Mouse (Mus musculus) stomach, embryonic 14.5 days (tissue): ENCODE results near the gene Uts2r. TPM values are rescaled to one million over a fixed set of nuclear protein-coding genes. Genes with fewer than 3 reads are reported as not detected.

ENCODE experiments used
- ATAC-seq: fragments of 200-750 bp; cut with Nextera tagmentation; 2 replicates; pipeline ENCODE4 v1.8.0; 2017; ENCODE audit warnings: low read depth, moderate TSS enrichment; ENCODE audit not compliant: insufficient number of reproducible peaks, insufficient read depth, low FRiP score
- H3K27ac ChIP-seq: fragments of 300-500 bp; sonication (generic); 2 replicates; pipeline ENCODE4 v1.5.1; 2014; ENCODE audit warnings: mild to moderate bottlenecking, low read length, moderate library complexity, mixed read lengths
- H3K27me3 ChIP-seq: fragments of 300-500 bp; sonication (generic); 2 replicates; pipeline ENCODE4 v1.6.1; 2014; ENCODE audit warnings: low read length, control low read depth, mixed read lengths; ENCODE audit not compliant: control insufficient read depth, insufficient read depth
- H3K36me3 ChIP-seq: fragments of 300-500 bp; sonication (generic); 2 replicates; pipeline ENCODE4 v1.6.1; 2014; ENCODE audit warnings: mild to moderate bottlenecking, control low read depth, low read length, moderate library complexity, mixed read lengths; ENCODE audit not compliant: control insufficient read depth, insufficient read depth
- H3K4me1 ChIP-seq: fragments of 300-500 bp; sonication (generic); 2 replicates; pipeline ENCODE4 v1.6.1; 2014; ENCODE audit warnings: low read length, control low read depth, mixed read lengths; ENCODE audit not compliant: control insufficient read depth, insufficient read depth
- H3K4me2 ChIP-seq: fragments of 300-500 bp; sonication (generic); replicated peaks from 2 replicates; pipeline ENCODE4 v1.6.1; 2014; ENCODE audit warnings: low read depth, low read length, control low read depth
- H3K4me3 ChIP-seq: fragments of 300-500 bp; sonication (generic); 2 replicates; pipeline ENCODE4 v1.5.1; 2014; ENCODE audit warnings: low read depth, low read length, control low read depth
- H3K9ac ChIP-seq: fragments of 300-500 bp; sonication (generic); replicated peaks from 2 replicates; pipeline ENCODE4 v1.6.1; 2014; ENCODE audit warnings: low read depth, mild to moderate bottlenecking, control low read depth, low read length, moderate library complexity, mixed read lengths
- H3K9me3 ChIP-seq: fragments of 300-500 bp; sonication (generic); 2 replicates; pipeline ENCODE4 v1.6.1; 2016; ENCODE audit warnings: low read depth, low read length, control low read depth; ENCODE audit not compliant: control insufficient read depth
- WGBS: fragments of 180-500 bp; shearing (Covaris S2); extraction: QIAGEN DNeasy Blood & Tissue Kit; methylation state at CpG from one replicate; pipeline ENCODE4 v1.1.7; 2014; 5-methylcytosine and 5-hydroxymethylcytosine counted together
- polyA plus RNA-seq: library from polyadenylated mRNA; unstranded; fragments of >200 nt; fragmentation: Nextera tagmentation; extraction: Ambion mirVana; gene quantifications from 2 replicates; pipeline ENCODE4 v1.2.1, GENCODE M21; 2014

The Uts2r gene
- polyA plus RNA-seq, 1 experiment from 2014 or later, result not detected

GRCm38 (mm10) chr11:121123438-121123837 is 36.6 kb upstream of the Uts2r start:
- H3K4me2 ChIP-seq, result no peak overlapping the region

DNA sequence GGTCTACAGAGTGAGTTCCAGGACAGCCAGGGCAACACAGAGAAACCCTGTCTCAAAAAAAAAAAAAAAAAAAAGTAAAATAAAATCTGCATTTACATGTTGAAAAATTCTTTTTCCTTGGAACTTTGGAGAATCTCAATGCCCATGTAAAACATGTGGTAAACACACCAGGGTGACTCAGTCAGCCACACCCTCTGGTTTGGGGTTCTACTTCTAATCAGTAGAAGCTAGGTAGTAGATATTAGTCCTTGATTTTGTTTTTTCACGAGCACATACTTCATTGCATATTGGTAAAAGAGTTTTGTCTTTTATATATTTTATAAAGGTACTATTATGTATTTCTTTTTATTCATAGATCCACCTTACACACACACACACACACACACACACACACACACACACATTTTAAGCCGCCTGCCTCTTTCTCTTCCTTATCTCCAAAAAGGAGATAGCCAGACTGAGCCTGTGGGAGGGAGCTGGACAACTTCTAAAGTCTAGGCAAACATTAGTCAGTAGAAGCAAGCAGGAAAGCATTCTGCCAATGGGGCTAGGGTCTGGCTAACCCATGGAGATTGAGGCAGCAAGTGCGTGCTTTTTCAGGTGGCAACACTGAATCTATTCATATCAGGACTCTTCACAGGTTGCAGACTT is 34.4 kb upstream of the Uts2r start:
- H3K4me3 ChIP-seq, result no peak overlapping the region
- peaks cover 10% of the 10 kb centered on the region for H3K4me1 ChIP-seq
- no peaks in the 10 kb centered on the region for H3K27me3 ChIP-seq
- H3K27ac ChIP-seq, result no peak overlapping the region
- H3K9ac ChIP-seq, result no peak overlapping the region
- no peaks in the 10 kb centered on the region for H3K36me3 ChIP-seq
- no peaks in the 10 kb centered on the region for H3K9me3 ChIP-seq
- 73% methylated on average over 3 of the region's 3 CpGs for WGBS
- no peak for ATAC-seq
- no peak overlapping the region for H3K4me2 ChIP-seq

More at GRCm38 (mm10) chr11:121123438-121123837, 36.6 kb upstream of the Uts2r start:
- 88% methylated on average over 4 of the region's 4 CpGs for WGBS
- Histone ChIP-seq H3K27ac (no peak overlapping the region), H3K27me3 (no peaks in the 10 kb centered on the region), H3K4me1 (peaks cover 10% of the 10 kb centered on the region), H3K4me3 (no peak overlapping the region), H3K9me3 (no peaks in the 10 kb centered on the region), H3K36me3 (no peaks in the 10 kb centered on the region), H3K9ac (no peak overlapping the region)
- no peak for ATAC-seq

- Histone ChIP-seq H3K4me2 (no peak overlapping the region), H3K4me3 (no peak overlapping the region), H3K27ac (no peak overlapping the region), H3K27me3 (no peaks in the 10 kb centered on the region), H3K36me3 (no peaks in the 10 kb centered on the region), H3K9me3 (no peaks in the 10 kb centered on the region), H3K4me1 (peaks cover 6% of the 10 kb centered on the region; the same call in 1 of the 2 replicates), H3K9ac (no peak overlapping the region)
- WGBS, result 91% methylated on average over 1 of the region's 1 CpGs
- no peak for ATAC-seq
These were observed 33.7 kb upstream of the Uts2r start for GRCm38 (mm10) chr11:121126395-121126794.

DNA sequence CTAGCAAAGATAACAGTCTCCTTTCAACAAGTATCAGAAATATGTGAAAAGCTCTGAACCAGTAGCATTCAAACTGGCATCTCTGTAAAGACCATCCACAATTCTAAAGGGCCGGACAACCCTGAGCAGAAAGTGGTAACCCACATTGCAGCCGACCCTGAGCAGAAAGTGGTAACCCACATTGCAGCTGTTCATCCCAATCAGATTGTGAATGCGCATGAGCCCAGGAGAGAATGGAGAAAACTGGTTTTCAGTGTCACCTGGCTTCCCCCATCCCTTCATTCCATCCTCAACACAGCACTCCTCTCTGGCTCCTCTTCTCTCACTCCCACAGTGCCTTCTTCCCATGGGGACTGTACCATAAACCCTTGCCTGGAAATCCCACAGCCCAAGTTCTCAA is 32.6 kb upstream of the Uts2r start:
- H3K9me3 ChIP-seq, result no peaks in the 10 kb centered on the region
- no peak overlapping the region for H3K27ac ChIP-seq
- 89% methylated on average over 3 of the region's 3 CpGs for WGBS
- H3K4me3 ChIP-seq, result no peak overlapping the region
- H3K27me3 ChIP-seq, result no peaks in the 10 kb centered on the region
- ATAC-seq, result no peak
- H3K9ac ChIP-seq, result no peak overlapping the region
- no peaks in the 10 kb centered on the region for H3K4me1 ChIP-seq
- no peak overlapping the region for H3K4me2 ChIP-seq
- H3K36me3 ChIP-seq, result no peaks in the 10 kb centered on the region

DNA sequence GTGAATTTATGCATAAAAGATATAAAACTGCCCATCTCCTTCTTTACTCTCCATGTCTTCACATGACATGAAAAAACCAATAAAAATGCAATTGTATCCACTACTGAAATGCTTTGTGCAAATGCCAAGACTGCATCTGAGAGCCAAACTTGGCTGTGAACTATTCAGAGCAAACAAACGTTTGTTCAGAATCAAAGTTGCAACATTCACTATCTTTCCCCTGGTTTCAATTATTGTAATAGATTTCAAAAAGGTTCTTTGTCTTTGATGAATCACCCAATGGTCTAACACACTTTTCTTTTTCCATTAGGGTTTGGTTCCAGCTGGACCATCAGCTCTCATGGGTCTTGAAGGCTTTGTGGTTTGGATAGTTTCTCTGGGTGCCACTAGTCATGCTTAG is 30.5 kb upstream of the Uts2r start:
- H3K4me3 ChIP-seq, result no peak overlapping the region
- H3K4me2 ChIP-seq, result no peak overlapping the region
- H3K36me3 ChIP-seq, result no peaks in the 10 kb centered on the region
- no peak overlapping the region for H3K9ac ChIP-seq
- H3K4me1 ChIP-seq, result no peaks in the 10 kb centered on the region
- WGBS, result 83% methylated on average over 1 of the region's 1 CpGs
- no peaks in the 10 kb centered on the region for H3K27me3 ChIP-seq
- no peak for ATAC-seq
- no peaks in the 10 kb centered on the region for H3K9me3 ChIP-seq
- no peak overlapping the region for H3K27ac ChIP-seq

DNA sequence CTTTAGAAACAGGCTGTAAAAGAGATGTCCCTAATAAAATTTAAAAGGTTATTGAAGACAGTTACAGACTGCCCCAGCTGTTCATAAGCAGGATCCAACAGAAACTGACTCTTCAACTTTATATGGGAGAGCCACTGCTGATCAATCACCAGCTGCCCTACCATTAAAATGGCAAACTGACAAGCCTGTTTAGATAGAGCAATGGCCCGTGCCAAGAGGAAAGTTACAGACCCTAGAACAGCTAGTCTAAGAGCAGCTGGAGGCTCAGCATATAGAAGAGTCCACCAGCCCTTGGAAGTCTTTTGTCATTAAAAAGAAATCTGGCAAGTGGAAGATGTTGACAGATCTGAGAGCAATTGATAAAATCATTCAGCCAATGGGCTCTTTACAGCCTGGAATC is 25.5 kb upstream of the Uts2r start:
- Histone ChIP-seq H3K9ac (no peak overlapping the region), H3K27ac (no peak overlapping the region), H3K9me3 (no peaks in the 10 kb centered on the region), H3K36me3 (no peaks in the 10 kb centered on the region), H3K27me3 (no peaks in the 10 kb centered on the region), H3K4me2 (no peak overlapping the region), H3K4me1 (no peaks in the 10 kb centered on the region), H3K4me3 (no peak overlapping the region)
- WGBS, result 16% methylated on average over 1 of the region's 1 CpGs
- no peak for ATAC-seq

DNA sequence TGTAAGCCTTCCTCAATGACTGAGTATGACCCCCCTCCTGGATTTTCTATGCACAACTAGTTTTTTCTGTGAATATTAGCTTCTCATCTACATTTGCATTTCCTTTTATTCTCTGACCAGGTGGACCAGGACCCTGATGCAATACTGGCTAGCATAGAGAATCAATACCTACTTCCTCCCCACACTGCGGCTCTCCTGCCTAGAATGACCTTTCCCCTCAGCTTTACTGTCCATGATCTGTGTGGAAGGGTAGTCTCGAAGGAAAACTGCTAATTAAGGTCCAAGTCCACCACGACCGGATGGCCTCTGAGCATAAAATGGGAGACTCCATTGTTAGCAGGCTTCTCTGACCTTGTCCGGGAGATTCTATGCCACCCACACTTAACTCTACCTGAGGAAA is 22.4 kb upstream of the Uts2r start:
- no peak for ATAC-seq
- H3K36me3 ChIP-seq, result no peaks in the 10 kb centered on the region
- no peak overlapping the region for H3K9ac ChIP-seq
- WGBS, result 84% methylated on average over 5 of the region's 5 CpGs
- no peak overlapping the region for H3K27ac ChIP-seq
- H3K4me2 ChIP-seq, result no peak overlapping the region
- H3K27me3 ChIP-seq, result no peaks in the 10 kb centered on the region
- H3K9me3 ChIP-seq, result no peaks in the 10 kb centered on the region
- H3K4me1 ChIP-seq, result no peaks in the 10 kb centered on the region
- H3K4me3 ChIP-seq, result no peak overlapping the region

GRCm38 (mm10) chr11:121138732-121139131 is 21.3 kb upstream of the Uts2r start:
- no peak overlapping the region for H3K9ac ChIP-seq
- no peaks in the 10 kb centered on the region for H3K27me3 ChIP-seq
- H3K27ac ChIP-seq, result no peak overlapping the region
- no peaks in the 10 kb centered on the region for H3K36me3 ChIP-seq
- no peaks in the 10 kb centered on the region for H3K4me1 ChIP-seq
- H3K4me3 ChIP-seq, result no peak overlapping the region
- 42% methylated on average over 6 of the region's 6 CpGs for WGBS
- H3K4me2 ChIP-seq, result no peak overlapping the region
- H3K9me3 ChIP-seq, result no peaks in the 10 kb centered on the region
- ATAC-seq, result no peak
